Mouse (Mus musculus) hindbrain, embryonic 13.5 days (tissue): ENCODE results near the gene Rhoh. TPM values are rescaled to one million over a fixed set of nuclear protein-coding genes. Genes with fewer than 3 reads are reported as not detected.

Experiments used
- ATAC-seq: fragments of 200-750 bp; cut with Nextera tagmentation; 2 replicates; pipeline ENCODE4 v1.8.0; 2017; ENCODE audit warnings: moderate TSS enrichment; ENCODE audit not compliant: low FRiP score
- H3K27ac ChIP-seq: fragments of 300-500 bp; sonication (generic); 2 replicates; pipeline ENCODE4 v1.5.1; 2015; ENCODE audit warnings: inconsistent platforms, mild to moderate bottlenecking, moderate library complexity
- H3K27me3 ChIP-seq: fragments of 300-500 bp; sonication (generic); 2 replicates; pipeline ENCODE4 v1.6.1; 2015; ENCODE audit warnings: mild to moderate bottlenecking, inconsistent platforms
- H3K36me3 ChIP-seq: fragments of 300-500 bp; sonication (generic); 2 replicates; pipeline ENCODE4 v1.6.1; 2015; ENCODE audit warnings: mild to moderate bottlenecking, inconsistent platforms
- H3K4me1 ChIP-seq: fragments of 300-500 bp; sonication (generic); replicated peaks from 2 replicates; pipeline ENCODE4 v1.6.1; 2015; ENCODE audit warnings: inconsistent platforms
- H3K4me2 ChIP-seq: fragments of 300-500 bp; sonication (generic); 2 replicates; pipeline ENCODE4 v1.6.1; 2015; ENCODE audit warnings: inconsistent platforms, mild to moderate bottlenecking, moderate library complexity
- H3K4me3 ChIP-seq: fragments of 300-500 bp; sonication (generic); 2 replicates; pipeline ENCODE4 v1.5.1; 2015; ENCODE audit warnings: mild to moderate bottlenecking, inconsistent platforms
- H3K9ac ChIP-seq: fragments of 300-500 bp; sonication (generic); 2 replicates; pipeline ENCODE4 v1.6.1; 2015; ENCODE audit warnings: mild to moderate bottlenecking, inconsistent platforms
- H3K9me3 ChIP-seq: fragments of 300-500 bp; sonication (generic); 2 replicates; pipeline ENCODE4 v1.6.1; 2016; ENCODE audit warnings: inconsistent platforms
- WGBS: fragments of 180-500 bp; shearing (Covaris S2); methylation state at CpG from one replicate; pipeline ENCODE4 v1.1.7; 2015; 5-methylcytosine and 5-hydroxymethylcytosine counted together
- polyA plus RNA-seq: library from polyadenylated mRNA; unstranded; fragments of >200 nt; fragmentation: Nextera tagmentation; extraction: Ambion mirVana; gene quantifications from 2 replicates; pipeline ENCODE4 v1.2.1, GENCODE M21; 2015

The Rhoh gene
- polyA plus RNA-seq, 1 experiment from 2014 or later, result 0.60 TPM

GRCm38 (mm10) chr5:65919904-65920303 lies 58.9 kb downstream of the Rhoh start:
- H3K9me3 ChIP-seq, result no peaks in the 10 kb centered on the region
- no peak overlapping the region for H3K4me3 ChIP-seq
- peaks cover 13% of the 10 kb centered on the region for H3K4me1 ChIP-seq
- ATAC-seq, result no peak
- H3K36me3 ChIP-seq, result no peaks in the 10 kb centered on the region
- WGBS, result 97% methylated on average over 3 of the region's 3 CpGs
- no peaks in the 10 kb centered on the region for H3K27me3 ChIP-seq
- no peak overlapping the region for H3K9ac ChIP-seq
- H3K4me2 ChIP-seq, result no peak overlapping the region
- no peak overlapping the region for H3K27ac ChIP-seq

GRCm38 (mm10) chr5:65920701-65921426 lies 59.9 kb downstream of the Rhoh start:
- no peak overlapping the region for H3K9ac ChIP-seq
- H3K4me2 ChIP-seq, result no peak overlapping the region
- H3K27me3 ChIP-seq, result no peaks in the 10 kb centered on the region
- no peaks in the 10 kb centered on the region for H3K9me3 ChIP-seq
- 81% methylated on average over 12 of the region's 12 CpGs for WGBS
- H3K36me3 ChIP-seq, result no peaks in the 10 kb centered on the region
- H3K4me1 ChIP-seq, result peaks cover 13% of the 10 kb centered on the region
- no peak for ATAC-seq
- H3K27ac ChIP-seq, result no peak overlapping the region
- H3K4me3 ChIP-seq, result no peak overlapping the region

- 79% methylated on average over 9 of the region's 9 CpGs for WGBS
- ATAC-seq, result no peak
- H3K9me3 ChIP-seq, result no peaks in the 10 kb centered on the region
These were observed 60.6 kb downstream of the Rhoh start for GRCm38 (mm10) chr5:65921477-65922138.

GRCm38 (mm10) chr5:65926666-65927065 lies 65.7 kb downstream of the Rhoh start:
- no peak for ATAC-seq

More at GRCm38 (mm10) chr5:65921477-65922138, 60.6 kb downstream of the Rhoh start:
- H3K36me3 ChIP-seq, result no peaks in the 10 kb centered on the region
- H3K27me3 ChIP-seq, result no peaks in the 10 kb centered on the region
- H3K27ac ChIP-seq, result no peak overlapping the region
- H3K4me1 ChIP-seq, result peaks cover 13% of the 10 kb centered on the region
- H3K4me2 ChIP-seq, result no peak overlapping the region
- no peak overlapping the region for H3K4me3 ChIP-seq
- H3K9ac ChIP-seq, result no peak overlapping the region

GRCm38 (mm10) chr5:65929162-65929561 lies 68.1 kb downstream of the Rhoh start:
- Histone ChIP-seq H3K36me3 (no peaks in the 10 kb centered on the region), H3K27ac (no peak overlapping the region), H3K27me3 (no peaks in the 10 kb centered on the region), H3K9ac (no peak overlapping the region), H3K4me1 (no peaks in the 10 kb centered on the region), H3K9me3 (no peaks in the 10 kb centered on the region), H3K4me3 (no peak overlapping the region), H3K4me2 (no peak overlapping the region)
- WGBS, result 78% methylated on average over 7 of the region's 7 CpGs
- no peak for ATAC-seq

More at GRCm38 (mm10) chr5:65926666-65927065, 65.7 kb downstream of the Rhoh start:
- no peak overlapping the region for H3K27ac ChIP-seq
- no peaks in the 10 kb centered on the region for H3K36me3 ChIP-seq
- WGBS, result 83% methylated on average over 6 of the region's 6 CpGs
- H3K4me1 ChIP-seq, result no peaks in the 10 kb centered on the region
- no peak overlapping the region for H3K4me3 ChIP-seq
- H3K4me2 ChIP-seq, result no peak overlapping the region
- H3K27me3 ChIP-seq, result no peaks in the 10 kb centered on the region
- H3K9ac ChIP-seq, result no peak overlapping the region
- H3K9me3 ChIP-seq, result no peaks in the 10 kb centered on the region

- ATAC-seq, result no peak
- no peaks in the 10 kb centered on the region for H3K9me3 ChIP-seq
- H3K4me2 ChIP-seq, result no peak overlapping the region
- no peaks in the 10 kb centered on the region for H3K36me3 ChIP-seq
- 79% methylated on average over 4 of the region's 4 CpGs for WGBS
- H3K27me3 ChIP-seq, result no peaks in the 10 kb centered on the region
- no peaks in the 10 kb centered on the region for H3K4me1 ChIP-seq
- H3K27ac ChIP-seq, result no peak overlapping the region
- no peak overlapping the region for H3K9ac ChIP-seq
- H3K4me3 ChIP-seq, result no peak overlapping the region
These were observed 69.2 kb downstream of the Rhoh start for GRCm38 (mm10) chr5:65930171-65930570.

GRCm38 (mm10) chr5:65933258-65933657 lies 72.2 kb downstream of the Rhoh start:
- no peaks in the 10 kb centered on the region for H3K4me1 ChIP-seq
- H3K4me3 ChIP-seq, result no peak overlapping the region
- H3K36me3 ChIP-seq, result no peaks in the 10 kb centered on the region
- no peak overlapping the region for H3K9ac ChIP-seq
- no peak overlapping the region for H3K4me2 ChIP-seq
- H3K27me3 ChIP-seq, result no peaks in the 10 kb centered on the region
- no peak overlapping the region for H3K27ac ChIP-seq
- ATAC-seq, result no peak
- WGBS, result 86% methylated on average over 4 of the region's 4 CpGs
- H3K9me3 ChIP-seq, result no peaks in the 10 kb centered on the region

- Histone ChIP-seq H3K9ac (no peak overlapping the region), H3K27ac (no peak overlapping the region), H3K36me3 (no peaks in the 10 kb centered on the region), H3K9me3 (no peaks in the 10 kb centered on the region), H3K27me3 (no peaks in the 10 kb centered on the region), H3K4me2 (no peak overlapping the region), H3K4me1 (no peaks in the 10 kb centered on the region), H3K4me3 (no peak overlapping the region)
- no peak for ATAC-seq
- WGBS, result 90% methylated on average over 2 of the region's 2 CpGs
These were observed 72.8 kb downstream of the Rhoh start for GRCm38 (mm10) chr5:65933764-65934163.

GRCm38 (mm10) chr5:65934783-65935182 lies 73.8 kb downstream of the Rhoh start, which contains the start of gene Chrna9:
Gene Chrna9 (plus strand): TSS chr5:65934921.
- H3K27me3 ChIP-seq, result no peaks in the 10 kb centered on the region
- no peak within 1 kb of the TSS for H3K9ac ChIP-seq
- WGBS, result 87% methylated on average over 5 of the region's 5 CpGs
- H3K9me3 ChIP-seq, result no peaks in the 10 kb centered on the region
- H3K4me2 ChIP-seq, result no peak within 1 kb of the TSS
- H3K36me3 ChIP-seq, result no peaks in the 10 kb centered on the region
- H3K27ac ChIP-seq, result no peak within 1 kb of the TSS
- no peak within 1 kb of the TSS for H3K4me3 ChIP-seq
- no peaks in the 10 kb centered on the region for H3K4me1 ChIP-seq
- no peak for ATAC-seq

GRCm38 (mm10) chr5:65937011-65937726 lies 76.2 kb downstream of the Rhoh start:
- 67% methylated on average over 11 of the region's 11 CpGs for WGBS
- H3K9ac ChIP-seq, result no peak overlapping the region
- no peak for ATAC-seq
- H3K27ac ChIP-seq, result no peak overlapping the region
- H3K9me3 ChIP-seq, result no peaks in the 10 kb centered on the region
- no peaks in the 10 kb centered on the region for H3K27me3 ChIP-seq
- H3K4me3 ChIP-seq, result no peak overlapping the region
- H3K4me1 ChIP-seq, result no peaks in the 10 kb centered on the region
- no peaks in the 10 kb centered on the region for H3K36me3 ChIP-seq
- H3K4me2 ChIP-seq, result no peak overlapping the region

- H3K9ac ChIP-seq, result no peak overlapping the region
- no peak overlapping the region for H3K27ac ChIP-seq
- 57% methylated on average over 9 of the region's 9 CpGs for WGBS
These were observed 77.1 kb downstream of the Rhoh start for GRCm38 (mm10) chr5:65937998-65938715.

GRCm38 (mm10) chr5:65941145-65941544 lies 80.1 kb downstream of the Rhoh start:
- no peak overlapping the region for H3K27ac ChIP-seq
- H3K9ac ChIP-seq, result no peak overlapping the region
- no peaks in the 10 kb centered on the region for H3K9me3 ChIP-seq
- H3K27me3 ChIP-seq, result no peaks in the 10 kb centered on the region
- no peaks in the 10 kb centered on the region for H3K36me3 ChIP-seq
- H3K4me2 ChIP-seq, result no peak overlapping the region
- H3K4me1 ChIP-seq, result no peaks in the 10 kb centered on the region
- H3K4me3 ChIP-seq, result no peak overlapping the region
- no peak for ATAC-seq
- WGBS, result 73% methylated on average over 4 of the region's 4 CpGs

More at GRCm38 (mm10) chr5:65937998-65938715, 77.1 kb downstream of the Rhoh start:
- Histone ChIP-seq H3K27me3 (no peaks in the 10 kb centered on the region), H3K36me3 (no peaks in the 10 kb centered on the region), H3K9me3 (no peaks in the 10 kb centered on the region), H3K4me3 (no peak overlapping the region), H3K4me1 (no peaks in the 10 kb centered on the region), H3K4me2 (no peak overlapping the region)
- peak; percentile 72; the same call in 1 of the 2 replicates for ATAC-seq
